Mouse (Mus musculus) adrenal gland (tissue): ENCODE results near the gene Lancl3.

Experiments
- intact Hi-C: fragments of 180-260 bp; cut with DNase I; formaldehyde crosslinking; loops from one replicate; pipeline ENCODE4 v1.15.1; 2025
- long read RNA-seq, 2 experiments: library from polyadenylated mRNA; unstranded; transcript quantifications; one replicate each; pipeline ENCODE4 v2.0.0; 2020; ENCODE audit warnings: borderline replicate concordance in 1 of 2; ENCODE audit not compliant: insufficient replicate concordance in 1 of 2

Gene Lancl3
- long read RNA-seq, experiment 1, partial matches to known transcripts = 0 of 3 reads
- long read RNA-seq, experiment 1, other reads (novel, unspliced or antisense) = 2 of 3 reads
- long read RNA-seq, experiment 2 = 0 reads

GRCm38 (mm10) chrX:9199761-9200371, at the start of gene Lancl3:
Gene Lancl3 (plus strand): TSS chrX:9199902.
- intact Hi-C loops = no loop called here

DNA sequence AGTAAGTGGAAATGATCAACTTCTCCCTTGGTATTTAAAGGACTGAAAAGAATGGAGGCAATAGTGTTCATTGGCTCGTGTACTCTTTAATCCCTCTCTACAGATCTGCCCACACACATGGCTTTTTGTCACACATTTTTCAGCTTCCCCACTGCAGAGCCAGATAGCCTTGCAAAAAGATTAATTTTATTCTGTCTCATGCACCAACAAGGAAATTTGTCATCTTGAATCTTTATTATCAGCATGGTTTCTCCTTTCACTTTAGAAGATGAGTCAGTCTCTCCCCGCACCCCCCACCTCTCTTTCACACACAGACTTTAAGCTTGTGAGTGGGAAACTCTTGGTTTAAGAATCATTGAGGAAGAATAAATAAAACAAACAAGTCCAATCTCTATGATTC, 20.7 kb upstream of the Lancl3 start:
- intact Hi-C loops = no loop called here

DNA sequence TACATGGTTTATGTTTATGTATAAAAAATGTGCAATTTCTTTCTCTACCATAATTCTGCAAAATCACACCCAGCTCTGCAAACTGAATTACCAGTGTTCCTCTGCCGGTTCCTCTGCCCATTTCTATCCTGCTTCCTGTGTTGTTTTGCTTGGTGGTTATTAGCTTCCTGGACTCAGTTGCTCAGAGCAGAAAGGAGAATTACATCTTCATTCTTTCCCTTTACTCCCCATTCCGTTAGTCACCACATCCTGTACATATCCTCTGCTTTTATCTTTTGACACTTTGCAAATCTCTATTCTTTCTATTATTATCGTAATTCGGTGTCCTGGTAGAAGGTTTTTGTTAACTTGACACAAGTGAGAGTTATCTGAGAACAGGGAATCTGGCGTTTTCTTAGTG, 18.1 kb upstream of the Lancl3 start:
- intact Hi-C loops = no loop called here

- intact Hi-C loops = no loop called here
Measured at GRCm38 (mm10) chrX:9200380-9200917, 747 bp downstream of the Lancl3 start.

- intact Hi-C loops = no loop called here
Measured at GRCm38 (mm10) chrX:9201954-9202353, 2.3 kb downstream of the Lancl3 start.

- intact Hi-C loops = no loop called here
Measured at GRCm38 (mm10) chrX:9202781-9203405, 3.2 kb downstream of the Lancl3 start.

DNA sequence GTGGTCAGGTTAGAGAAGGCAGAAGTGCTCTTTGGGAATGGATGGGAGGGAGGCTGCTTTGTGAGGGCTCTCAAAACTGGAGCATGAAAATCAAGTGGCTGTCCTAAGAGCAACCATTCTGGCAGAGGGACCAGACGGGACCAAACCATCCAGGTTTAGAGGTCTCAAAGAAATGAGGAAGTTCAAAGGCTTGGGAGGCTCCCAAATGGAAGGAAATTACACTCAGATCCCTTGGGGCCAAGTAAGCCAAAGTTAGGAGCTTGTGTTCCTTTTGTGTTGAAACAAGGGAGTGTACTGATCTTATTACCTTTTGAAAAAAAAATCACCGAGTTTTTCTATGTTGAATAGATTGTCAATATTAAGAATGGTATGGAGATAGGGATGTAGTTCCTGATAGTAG, 5.4 kb downstream of the Lancl3 start:
- intact Hi-C loops = no loop called here

DNA sequence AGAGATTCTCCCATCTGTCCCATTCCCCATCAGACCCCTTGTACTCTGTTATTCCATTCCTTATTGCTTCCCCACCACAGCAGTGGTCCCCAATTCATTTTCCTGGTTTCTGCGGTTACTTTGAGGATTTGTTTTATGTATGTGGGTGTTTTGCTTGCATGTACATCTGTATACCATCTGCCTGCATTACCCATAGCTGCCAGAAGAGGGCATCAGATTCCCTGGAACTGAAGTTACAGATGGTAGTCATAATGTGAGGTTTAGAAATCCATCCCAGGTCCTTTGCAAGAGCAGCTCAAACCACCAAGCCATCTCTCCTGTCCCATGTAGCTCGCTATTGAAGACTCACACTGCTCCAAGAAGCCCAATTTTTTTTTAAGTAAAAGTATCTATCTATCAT, 16.5 kb downstream of the Lancl3 start:
- intact Hi-C loops = loop anchor here (5.0 kb wide), 1 partner anchor 89 kb away; no protein-coding TSS in a partner anchor

DNA sequence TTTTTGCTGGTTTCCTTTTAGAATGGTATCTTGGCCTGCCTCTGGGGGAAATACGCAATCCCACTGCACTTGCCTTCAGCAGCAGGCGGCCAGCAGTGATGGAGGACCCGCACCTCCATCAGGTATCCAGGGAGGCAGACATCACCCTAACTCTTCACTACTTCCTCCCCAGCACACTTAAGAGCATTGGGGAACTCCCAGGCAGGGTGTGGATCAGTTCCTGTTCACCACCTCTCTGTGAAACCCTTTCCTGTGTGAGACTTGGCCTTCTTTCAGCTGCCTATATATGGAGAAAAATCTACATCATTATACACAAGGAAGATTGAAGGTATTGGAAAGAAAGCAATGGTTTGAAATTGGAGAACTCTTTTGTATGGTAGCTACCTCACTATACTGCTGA, 19.9 kb downstream of the Lancl3 start:
- intact Hi-C loops = loop anchor here (5.0 kb wide), 1 partner anchor 92 kb away; no protein-coding TSS in a partner anchor

GRCm38 (mm10) chrX:9221206-9221605, 21.5 kb downstream of the Lancl3 start:
- intact Hi-C loops = no loop called here

DNA sequence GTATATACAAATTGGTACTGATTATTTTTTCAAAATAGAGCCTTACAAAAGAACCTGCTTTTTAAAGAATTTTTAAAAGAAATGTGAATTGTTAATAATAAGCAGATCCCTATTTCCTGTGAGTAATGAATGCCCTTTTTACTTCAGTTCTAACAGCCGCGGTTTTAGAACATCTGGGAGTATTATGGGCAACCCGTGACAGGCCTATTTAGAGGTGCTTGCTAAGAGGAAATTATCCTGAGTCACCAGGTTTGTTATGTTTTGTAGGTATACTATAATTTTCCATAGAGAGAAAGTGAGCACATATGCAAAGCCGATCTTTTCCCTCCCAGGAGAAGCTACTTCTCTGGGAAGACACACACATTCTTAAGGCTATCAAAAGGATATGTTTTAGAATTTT, 22.0 kb downstream of the Lancl3 start:
- intact Hi-C loops = no loop called here

DNA sequence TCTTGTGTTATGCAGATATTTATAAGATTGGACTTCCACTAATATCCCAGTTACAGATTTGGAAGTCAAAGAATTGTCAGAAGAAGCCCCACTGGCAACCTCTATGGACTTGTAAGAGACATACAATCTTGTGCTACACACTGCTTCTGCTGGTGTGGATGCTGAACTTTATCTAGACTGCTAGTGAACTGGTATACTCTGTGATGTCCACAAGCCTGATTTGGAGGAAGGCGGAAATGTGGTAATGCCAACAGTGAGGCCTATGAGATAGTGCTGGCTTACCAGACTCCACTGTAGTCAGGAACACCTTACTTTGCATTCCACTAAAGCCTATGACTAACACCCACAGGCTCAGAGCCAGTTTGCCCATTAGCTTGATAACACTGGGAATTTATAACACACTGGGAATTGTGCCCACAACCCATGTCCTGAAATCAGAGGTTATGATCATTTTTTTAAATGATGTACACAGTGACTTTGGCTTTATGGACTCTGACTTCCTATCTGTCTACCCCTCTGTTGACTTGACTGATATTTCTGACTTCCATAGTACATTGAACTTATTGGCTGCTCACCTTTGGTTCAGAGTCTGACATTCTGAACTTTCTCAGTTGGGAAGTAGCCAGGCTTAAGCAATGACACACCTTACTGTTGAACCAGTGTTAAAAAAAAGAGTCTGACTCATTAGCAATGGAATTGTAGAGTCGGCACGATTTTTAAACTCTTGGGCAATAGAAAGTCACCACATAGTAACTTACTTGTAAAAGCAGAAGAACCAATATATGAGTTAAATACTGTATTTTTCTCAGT, 22.9 kb downstream of the Lancl3 start:
- intact Hi-C loops = no loop called here

DNA sequence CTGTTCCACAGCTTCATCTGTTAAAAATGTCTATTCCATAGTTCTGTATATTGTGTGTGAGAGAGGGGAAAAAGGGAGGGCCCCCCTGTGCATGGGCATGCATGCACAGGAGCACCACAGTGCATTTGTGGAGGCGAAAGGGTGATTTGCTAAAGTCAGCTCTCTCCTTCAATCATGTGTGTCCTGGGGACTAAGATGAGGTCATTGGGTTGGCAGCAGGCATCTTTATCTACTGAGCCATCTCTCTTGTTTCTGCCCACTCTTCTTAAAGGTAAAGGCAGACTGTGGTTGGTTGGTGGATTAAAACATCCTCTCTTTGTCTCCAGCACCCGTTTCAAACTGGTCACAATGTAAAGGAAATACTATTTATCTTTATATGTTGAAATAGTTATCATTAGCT, 27.4 kb downstream of the Lancl3 start:
- intact Hi-C loops = no loop called here

GRCm38 (mm10) chrX:9240737-9241591, 41.3 kb downstream of the Lancl3 start:
- intact Hi-C loops = no loop called here

DNA sequence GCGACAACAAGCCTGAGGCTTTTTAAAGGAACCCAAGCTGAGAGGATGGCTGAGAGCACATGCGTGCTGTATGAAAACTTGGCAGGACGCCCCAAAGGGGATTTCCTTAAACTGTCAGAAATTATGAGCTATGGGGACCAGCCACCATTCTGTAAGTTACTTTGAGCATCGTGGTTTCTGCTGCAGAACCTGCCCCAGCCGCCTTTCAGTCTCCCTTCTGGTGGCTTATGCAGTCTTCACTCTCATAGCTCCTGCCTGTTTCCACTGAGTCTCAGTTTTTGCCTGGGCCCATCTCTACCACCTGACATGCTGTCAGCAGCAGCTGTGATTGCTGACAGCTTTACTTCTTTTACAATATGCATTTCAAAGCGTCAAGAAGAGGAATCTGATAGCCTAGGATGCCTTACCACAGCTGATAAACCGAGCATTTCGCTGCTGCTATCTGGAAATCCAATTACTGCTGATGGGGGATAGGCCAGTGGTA, 43.7 kb downstream of the Lancl3 start:
- intact Hi-C loops = no loop called here

GRCm38 (mm10) chrX:9244603-9245336, 45.1 kb downstream of the Lancl3 start:
- intact Hi-C loops = no loop called here

DNA sequence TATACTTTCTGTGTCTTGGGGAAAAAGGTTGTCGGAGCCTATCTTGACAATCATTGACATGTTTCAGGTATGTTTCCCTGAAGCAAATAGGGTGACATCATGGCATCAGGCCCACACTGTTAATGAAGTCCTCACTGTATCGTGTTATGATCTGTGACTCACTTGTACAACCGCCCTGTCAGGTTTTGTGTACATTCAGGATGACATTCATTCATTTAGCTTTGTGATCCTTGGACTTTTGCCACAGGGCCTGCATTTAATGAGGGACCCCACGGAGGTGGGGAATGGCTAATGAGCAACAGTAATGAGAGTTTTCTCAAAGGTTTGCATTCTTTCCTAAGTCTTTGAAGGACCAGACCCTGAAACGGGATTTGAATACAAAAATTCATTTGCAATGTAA, 49.2 kb downstream of the Lancl3 start:
- intact Hi-C loops = no loop called here

- intact Hi-C loops = no loop called here
Measured at GRCm38 (mm10) chrX:9253990-9254389, 54.3 kb downstream of the Lancl3 start.

GRCm38 (mm10) chrX:9254901-9255300, 55.2 kb downstream of the Lancl3 start:
- intact Hi-C loops = no loop called here

DNA sequence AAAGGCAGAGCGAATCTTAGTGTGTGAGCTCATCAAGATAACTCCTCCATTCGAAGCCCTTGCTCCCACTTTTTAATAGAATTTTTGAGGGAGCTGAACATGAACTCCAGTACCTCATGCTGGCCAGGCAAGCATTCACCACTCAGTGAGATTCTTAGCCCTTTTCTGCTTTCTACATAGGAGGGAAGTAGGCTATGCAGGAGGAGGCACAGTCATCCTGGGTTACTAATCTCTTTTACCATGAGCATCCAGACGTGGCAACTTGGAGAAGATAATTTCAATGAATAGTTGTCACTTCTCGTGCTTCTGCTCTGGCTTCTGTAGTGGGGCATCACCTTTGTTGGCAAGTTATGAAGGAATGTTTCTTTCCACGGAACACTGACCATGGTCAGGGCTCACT, 57.1 kb downstream of the Lancl3 start, which contains the start of gene Gm14862:
Gene Gm14862, minus strand, starts transcription at position 134 of the 400 bp plus-strand sequence.
- intact Hi-C loops = no loop called here
